Mouse (Mus musculus): ENCODE data around the gene Nsl1.

GRCm38 (mm10) chr1:191054870-191055532, 7.8 kb upstream of the Nsl1 start:
- no peak for TF ChIP-seq EP300 (IDR thresholded peaks at IDR 0.05)
- TF ChIP-seq CTCF (IDR thresholded peaks at IDR 0.05) = peak; percentile 35

Measured in lung, postnatal 0 days (tissue).